Mouse (Mus musculus) layer of hippocampus, adult 2 months (tissue): ENCODE measurements around the gene Bri3bp. TPM values are rescaled to one million over a fixed set of nuclear protein-coding genes. Genes with fewer than 3 reads are reported as not detected.
"Not testable (repeated sequence)": the region's sequence is repeated elsewhere in the genome, so short reads cannot be mapped to it uniquely, and the experiment has no call there.

Experiments used
- DNase-seq, 2 experiments: peaks; one replicate each; pipeline ENCODE4 v3.0.0; 2022; ENCODE audit warnings: low spot score in 2 of 2
- H3K27ac ChIP-seq: fragments of 200-600 bp; 2 replicates; pipeline ENCODE4 v1.8.1; 2022
- H3K4me3 ChIP-seq: fragments of 200-600 bp; 2 replicates; pipeline ENCODE4 v1.8.1; 2022; ENCODE audit warnings: mild to moderate bottlenecking
- CTCF ChIP-seq: fragments of 200-600 bp; conservative IDR thresholded peaks from 2 replicates; pipeline ENCODE4 v1.8.1; 2022; ENCODE audit warnings: antibody characterized with exemption, mild to moderate bottlenecking, moderate library complexity
- total RNA-seq, 2 experiments: library from RNA; stranded (reverse); gene quantifications; 2 replicates each; pipeline ENCODE4 v1.2.3; 2021

Gene Bri3bp
- total RNA-seq, 2 experiments from 2014 or later: 93.2 to 107 TPM

DNA sequence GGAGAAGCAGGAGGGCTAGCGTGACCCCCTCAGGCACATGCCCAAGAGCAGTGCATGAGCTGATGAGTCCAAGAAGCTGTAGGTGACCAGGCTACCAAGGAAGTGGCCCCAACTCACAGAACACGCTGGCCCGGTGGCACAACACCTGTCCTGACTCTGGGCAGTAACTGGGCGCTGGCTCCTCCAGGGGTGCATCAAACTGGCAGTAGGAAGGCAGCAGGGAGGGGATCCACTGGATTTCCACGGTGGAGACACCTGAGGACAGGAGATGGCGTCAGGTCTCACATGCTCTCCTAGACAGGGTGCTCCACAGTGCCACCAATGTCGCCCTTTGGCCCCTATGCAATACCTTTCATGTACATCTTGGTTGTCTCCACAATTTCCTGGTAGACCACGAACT, 25.2 kb upstream of the Bri3bp start:
- H3K4me3 ChIP-seq: no peak overlapping the region
- no peak overlapping the region for H3K27ac ChIP-seq
- DNase-seq: no peak
- TF ChIP-seq CTCF: no peak

- no peak for DNase-seq
- no peak for TF ChIP-seq CTCF
- no peak overlapping the region for H3K27ac ChIP-seq
- no peak overlapping the region for H3K4me3 ChIP-seq
Observed at GRCm38 (mm10) chr5:125418636-125419035, 22.7 kb upstream of the Bri3bp start.

DNA sequence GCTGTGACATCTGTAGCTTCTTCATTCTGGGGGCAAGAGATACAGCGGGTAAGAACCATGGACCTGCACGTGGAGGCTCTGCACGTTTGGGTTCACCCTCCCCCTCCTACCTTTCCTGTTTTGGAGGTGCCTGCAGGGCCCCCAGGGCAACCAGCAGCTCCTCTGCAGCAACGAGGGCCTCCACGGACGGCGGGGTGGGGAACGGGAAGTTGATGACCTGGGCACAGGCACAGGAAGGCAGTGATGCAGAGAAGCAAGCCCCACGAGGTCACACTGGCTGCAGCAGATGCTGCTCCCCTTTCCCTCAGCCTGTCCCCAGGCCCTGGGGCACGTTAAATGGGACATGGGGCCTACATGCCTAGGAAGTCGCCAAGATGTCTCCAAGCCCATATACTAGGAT, 22.2 kb upstream of the Bri3bp start:
- no peak for TF ChIP-seq CTCF
- Histone ChIP-seq H3K4me3 (no peak overlapping the region), H3K27ac (no peak overlapping the region)
- no peak for DNase-seq

GRCm38 (mm10) chr5:125425698-125426276, 15.6 kb upstream of the Bri3bp start:
- TF ChIP-seq CTCF: no peak
- H3K27ac ChIP-seq: no peak overlapping the region
- no peak for DNase-seq
- no peak overlapping the region for H3K4me3 ChIP-seq

GRCm38 (mm10) chr5:125426343-125426742, 15.0 kb upstream of the Bri3bp start:
- H3K4me3 ChIP-seq: no peak overlapping the region
- no peak for TF ChIP-seq CTCF
- no peak overlapping the region for H3K27ac ChIP-seq
- no peak for DNase-seq

DNA sequence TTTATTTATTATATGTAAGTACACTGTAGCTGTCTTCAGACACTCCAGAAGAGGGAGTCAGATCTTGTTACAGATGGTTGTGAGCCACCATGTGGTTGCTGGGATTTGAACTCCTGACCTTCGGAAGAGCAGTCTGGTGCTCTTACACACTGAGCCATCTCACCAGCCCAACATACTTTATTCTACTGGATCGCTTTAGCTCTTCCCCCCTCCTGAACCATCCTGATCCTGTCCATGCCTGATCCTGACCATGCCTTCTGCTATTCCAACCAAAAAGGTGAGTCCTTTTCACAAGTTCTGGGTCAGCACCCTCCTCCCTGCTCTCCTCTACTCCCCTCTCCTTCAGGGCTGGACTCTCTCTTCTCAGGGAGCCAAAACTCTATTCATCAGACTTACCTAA, 9.0 kb upstream of the Bri3bp start:
- not testable (repeated sequence) for H3K4me3 ChIP-seq, H3K27ac ChIP-seq, DNase-seq

DNA sequence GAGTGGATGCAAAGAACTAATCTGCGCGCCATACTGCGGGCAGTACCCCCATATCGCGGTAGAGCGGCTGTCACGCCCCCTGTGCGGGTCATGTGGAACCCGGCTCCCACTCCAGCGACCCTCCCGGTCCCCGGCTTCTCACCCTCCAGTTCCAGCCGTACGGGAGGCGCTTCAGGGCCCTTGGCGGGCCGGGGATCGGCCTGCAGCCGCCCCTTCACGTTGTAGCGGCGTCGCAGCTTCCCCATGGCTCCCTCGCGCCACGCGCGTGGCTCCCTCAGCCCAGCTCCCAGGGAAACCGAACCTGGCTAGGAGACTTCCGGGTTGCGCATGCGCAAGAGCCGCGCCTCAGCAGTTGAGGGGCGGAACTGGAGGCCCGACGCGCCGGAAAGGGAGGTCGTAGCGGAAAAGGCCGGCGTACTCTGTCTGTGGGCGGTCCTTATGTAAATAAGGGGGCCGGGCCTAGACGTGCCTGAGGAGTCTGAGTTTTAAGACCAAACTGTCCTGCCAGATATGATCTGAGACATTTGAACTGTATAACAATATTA, 7.5 kb upstream of the Bri3bp start, which contains the start of gene Dhx37:
TSS of gene Dhx37 (minus strand) at position 329 of the 545 bp plus-strand sequence.
- Histone ChIP-seq H3K27ac (peak within 1 kb of the TSS; percentile 76), H3K4me3 (peak within 1 kb of the TSS; percentile 67)
- DNase-seq: peak; percentile 94
- no peak for TF ChIP-seq CTCF

DNA sequence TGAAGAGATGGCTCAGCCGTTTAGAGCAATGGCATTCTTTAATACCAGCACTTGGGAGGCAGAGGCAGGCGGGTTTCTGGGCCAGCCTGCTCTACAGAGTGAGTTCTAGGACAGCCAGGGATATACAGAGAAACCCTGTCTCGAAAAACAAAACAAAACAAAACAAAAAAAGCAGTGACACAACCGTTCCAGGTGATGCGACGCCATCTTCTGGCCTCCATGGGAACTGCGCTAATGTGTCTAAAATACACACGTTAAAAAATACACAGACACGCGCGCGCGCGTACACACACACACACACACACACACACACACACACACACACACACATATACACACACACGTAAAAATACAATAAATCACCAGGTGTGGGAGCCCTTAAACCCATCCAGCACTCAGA, 7.0 kb upstream of the Bri3bp start:
- not testable (repeated sequence) for DNase-seq, H3K27ac ChIP-seq
- TF ChIP-seq CTCF: peak; percentile 42
- H3K4me3 ChIP-seq: peak overlapping the region; percentile 67

GRCm38 (mm10) chr5:125440583-125441233, 660 bp upstream of the Bri3bp start:
- peak overlapping the region; percentile 86 for H3K4me3 ChIP-seq
- TF ChIP-seq CTCF: no peak
- no peak for DNase-seq
- H3K27ac ChIP-seq: peak overlapping the region; percentile 94

DNA sequence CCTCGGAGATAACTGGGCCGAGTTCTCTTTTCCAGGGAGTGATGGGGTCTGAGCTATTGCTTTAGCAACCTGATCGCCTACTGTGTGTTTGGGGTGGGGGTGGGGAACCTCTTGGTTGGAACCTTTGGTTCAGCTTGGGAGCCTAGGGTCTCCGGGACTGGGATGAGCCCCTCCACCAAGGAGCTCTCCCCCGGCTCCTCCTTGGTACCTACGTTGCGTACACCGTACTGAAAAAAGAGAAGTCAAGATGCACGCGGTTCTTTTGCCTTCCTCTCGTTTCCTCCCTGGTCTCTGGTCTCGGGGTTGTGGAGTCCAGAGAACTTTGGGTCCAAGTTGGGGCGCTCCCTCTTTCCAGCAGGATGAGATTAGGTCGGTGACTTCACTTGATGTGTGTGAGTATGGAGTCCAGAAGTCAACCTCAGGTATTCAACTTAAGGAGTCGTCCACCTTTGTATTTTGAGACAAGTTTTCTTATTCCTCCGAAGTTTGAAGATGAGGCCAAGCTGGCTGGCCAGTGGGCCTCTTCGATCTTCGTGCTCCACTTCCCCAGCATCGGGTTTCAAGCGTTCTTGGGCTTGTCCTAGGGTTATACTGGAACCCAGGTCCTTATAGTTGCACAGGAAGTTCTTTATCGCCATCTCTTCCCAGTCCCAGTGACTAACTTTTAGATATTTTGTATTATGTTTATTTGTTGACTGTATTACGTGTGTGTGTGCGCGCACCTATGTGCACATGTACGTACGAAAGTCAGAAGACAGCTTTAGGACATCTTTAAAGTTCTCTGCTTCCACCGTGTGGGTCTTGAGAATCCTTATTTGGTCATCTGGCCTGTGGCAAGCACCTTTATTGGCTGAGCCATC, 998 bp downstream of the Bri3bp start:
- no peak for TF ChIP-seq CTCF
- Histone ChIP-seq H3K4me3 (peak overlapping the region; percentile 86), H3K27ac (peak overlapping the region; percentile 94)
- DNase-seq: no peak

- Histone ChIP-seq H3K4me3 (no peak overlapping the region), H3K27ac (no peak overlapping the region)
- no peak for DNase-seq
- peak; percentile 67 for TF ChIP-seq CTCF
Observed at GRCm38 (mm10) chr5:125443335-125443734, 2.0 kb downstream of the Bri3bp start.

GRCm38 (mm10) chr5:125443915-125444314, 2.5 kb downstream of the Bri3bp start:
- Histone ChIP-seq H3K4me3 (no peak overlapping the region), H3K27ac (no peak overlapping the region)
- TF ChIP-seq CTCF: no peak
- no peak for DNase-seq

DNA sequence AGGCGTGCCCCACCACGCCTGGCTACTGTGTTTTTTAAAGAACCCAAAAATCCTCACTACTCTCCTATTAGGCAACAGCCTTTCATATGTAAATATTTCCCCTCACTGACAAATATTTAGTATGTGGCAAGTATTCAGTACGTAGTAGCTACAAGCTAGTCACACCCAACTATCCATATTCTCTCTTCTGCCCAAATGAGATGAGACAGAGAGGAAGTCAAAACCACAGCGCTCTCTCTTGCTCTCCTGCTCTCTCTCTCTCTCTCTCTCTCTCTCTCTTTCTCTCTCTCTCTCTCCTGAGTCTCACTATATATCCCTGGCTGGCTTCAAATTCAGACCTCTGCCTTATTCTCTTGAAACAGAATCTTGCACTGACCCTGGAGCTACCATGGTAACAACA, 3.2 kb downstream of the Bri3bp start:
- H3K4me3 ChIP-seq: no peak overlapping the region
- no peak for TF ChIP-seq CTCF
- peak overlapping the region; percentile 81; the same call in 1 of the 2 replicates for H3K27ac ChIP-seq
- DNase-seq: no peak
